Comparison of ENCODE assay signal across 13 mouse cellular contexts in the genomic region with DNA sequence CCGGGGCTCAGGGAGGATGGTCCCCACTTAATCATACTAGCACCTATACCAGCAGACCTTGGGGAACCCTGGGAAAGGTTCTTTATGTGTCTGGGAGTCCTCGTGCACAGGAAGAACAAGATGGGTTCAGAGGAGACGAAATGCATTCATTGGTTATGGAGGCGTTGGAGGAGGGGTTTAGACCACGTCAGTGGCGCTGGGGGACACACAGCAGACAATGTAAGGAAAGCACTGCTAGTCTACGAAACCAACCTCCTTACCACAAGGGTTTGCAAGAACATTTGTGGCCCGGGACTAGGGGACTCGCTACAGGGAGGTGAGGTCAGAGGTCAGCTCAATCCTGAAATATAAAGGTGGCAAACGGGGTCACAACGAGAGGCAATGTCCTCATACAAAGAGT. TPM values are rescaled to one million over a fixed set of nuclear protein-coding genes. Genes with fewer than 3 reads are reported as not detected.
A peak's percentile ranks its signal among the peaks of the same experiment; 100 is the strongest.
DNase-seq lines count a peak whose midpoint lies in the region; ATAC-seq and TF ChIP-seq lines count a peak whose summit lies in the region.
"Had no signal": no experiment of that assay in that cellular context is flagged by ENCODE, and none has a peak within 500 bp of the region (broad histone marks: within the 10 kb centered on the region; RNA-seq: fewer than 3 reads in every experiment).

No protein-coding gene starts in this region.

- no peak overlapping the region for H3K27ac ChIP-seq in lung, embryonic 14.5 days (ENCODE audit: low read depth)
- H3K27ac ChIP-seq in forebrain, embryonic 12.5 days: peak overlapping the region; percentile 95
- H3K27ac ChIP-seq in hindbrain, postnatal 0 days: peak overlapping the region; percentile 95
- H3K27ac ChIP-seq in olfactory bulb, adult 2 months (ENCODE audit: insufficient read depth, low read depth, low read length): peak overlapping the region; percentile 14

- H3K9me3 ChIP-seq in lung, embryonic 14.5 days (ENCODE audit: low read depth, low read length): no peaks in the 10 kb centered on the region
- H3K9me3 ChIP-seq in forebrain, embryonic 12.5 days: no peaks in the 10 kb centered on the region
- no peaks in the 10 kb centered on the region for H3K9me3 ChIP-seq in hindbrain, postnatal 0 days (ENCODE audit: low read length)
- H3K9me3 ChIP-seq: limb, embryonic 13.5 days had no signal

- peaks cover 32% of the 10 kb centered on the region for H3K4me1 ChIP-seq in lung, embryonic 14.5 days (ENCODE audit: insufficient read depth)
- peaks cover 67% of the 10 kb centered on the region for H3K4me1 ChIP-seq in forebrain, embryonic 12.5 days
- peaks cover 50% of the 10 kb centered on the region for H3K4me1 ChIP-seq in hindbrain, postnatal 0 days (ENCODE audit: insufficient read depth, low read length)
- H3K4me1 ChIP-seq in olfactory bulb, adult 2 months (ENCODE audit: control insufficient read depth, insufficient read depth, low read length): peaks cover 50% of the 10 kb centered on the region

- H3K27me3 ChIP-seq in lung, embryonic 14.5 days (ENCODE audit: insufficient read depth, low read length): no peaks in the 10 kb centered on the region
- peaks cover 6% of the 10 kb centered on the region; the same call in 1 of the 2 replicates for H3K27me3 ChIP-seq in forebrain, embryonic 12.5 days
- H3K27me3 ChIP-seq in hindbrain, postnatal 0 days (ENCODE audit: insufficient read depth, low read length): no peaks in the 10 kb centered on the region
- H3K27me3 ChIP-seq: limb, embryonic 13.5 days had no signal

- no peak for TF ChIP-seq POLR2A in olfactory bulb, adult 2 months (IDR thresholded peaks at IDR 0.05; ENCODE audit: insufficient read depth, low read depth, low read length)

- H3K9ac ChIP-seq in lung, embryonic 14.5 days: no peak overlapping the region
- peak overlapping the region; percentile 55 for H3K9ac ChIP-seq in forebrain, embryonic 12.5 days
- peak overlapping the region; percentile 50; the same call in 1 of the 2 replicates for H3K9ac ChIP-seq in hindbrain, postnatal 0 days (replicated peaks; ENCODE audit: low read length)

- H3K4me3 ChIP-seq in lung, embryonic 14.5 days (ENCODE audit: low read depth, low read length): no peak overlapping the region
- no peak overlapping the region for H3K4me3 ChIP-seq in forebrain, embryonic 12.5 days (replicated peaks)
- no peak overlapping the region for H3K4me3 ChIP-seq in hindbrain, postnatal 0 days (ENCODE audit: low read length)
- no peak overlapping the region for H3K4me3 ChIP-seq in olfactory bulb, adult 2 months (ENCODE audit: insufficient read depth, low read depth, low read length)

- intact Hi-C loops in left cerebral cortex, postnatal 4 days (cut with DNase I): no loop called here

- ATAC-seq in lung, embryonic 14.5 days (ENCODE audit: insufficient read depth): no peak
- ATAC-seq in forebrain, embryonic 12.5 days (ENCODE audit: low FRiP score): no peak
- ATAC-seq in hindbrain, postnatal 0 days: 0 out of 2 replicates have a peak, but pooled peaks have one; percentile 19
- ATAC-seq in monocyte, adult 5-6 weeks (replicated peaks; ENCODE audit: insufficient number of reproducible peaks, low FRiP score, low TSS enrichment, poor library complexity, severe bottlenecking): no peak

- H3K36me3 ChIP-seq in lung, embryonic 14.5 days (ENCODE audit: insufficient read depth): 0 out of 2 replicates have a peak, but pooled peaks cover 5% of the 10 kb centered on the region
- H3K36me3 ChIP-seq in forebrain, embryonic 12.5 days (replicated peaks): no peaks in the 10 kb centered on the region
- H3K36me3 ChIP-seq in hindbrain, postnatal 0 days (ENCODE audit: insufficient read depth, low read length): no peaks in the 10 kb centered on the region
- H3K36me3 ChIP-seq: limb, embryonic 13.5 days had no signal

- 70% methylated on average over 11 of the region's 11 CpGs for WGBS in lung, embryonic 14.5 days
- 46% methylated on average over 11 of the region's 11 CpGs for WGBS in forebrain, embryonic 12.5 days
- WGBS in hindbrain, postnatal 0 days: 36% methylated on average over 11 of the region's 11 CpGs
- WGBS in olfactory bulb, adult 2 months: 65% methylated on average over 11 of the region's 11 CpGs

- DNase-seq in lung, embryonic 14.5 days: no peak
- no peak for DNase-seq in lung, postnatal 10 days
- DNase-seq in hindbrain, postnatal 0 days (ENCODE audit: low spot score): peak; percentile 74
- no peak for DNase-seq in layer of hippocampus, postnatal 36 days
- no peak for DNase-seq in left cerebral cortex, postnatal 4 days

- TF ChIP-seq CTCF in lung, embryonic 14.5 days (IDR thresholded peaks at IDR 0.05; ENCODE audit: low read depth): no peak
- TF ChIP-seq CTCF in hindbrain, postnatal 0 days (IDR thresholded peaks at IDR 0.05; ENCODE audit: low read depth): no peak
- TF ChIP-seq CTCF in olfactory bulb, adult 2 months (IDR thresholded peaks at IDR 0.05; ENCODE audit: insufficient read depth, low read depth, low read length): no peak

- peak overlapping the region; percentile 66; the same call in 1 of the 2 replicates for H3K4me2 ChIP-seq in lung, embryonic 14.5 days
- H3K4me2 ChIP-seq in forebrain, embryonic 12.5 days: peak overlapping the region; percentile 64
- peak overlapping the region; percentile 54 for H3K4me2 ChIP-seq in hindbrain, postnatal 0 days (ENCODE audit: low read depth, low read length)

RNA-seq across cellular contexts. Expression of gene Mxra7, which starts 17.3 kb away (rescaled TPM):
- 13.7 and 15.9 TPM in 2 replicates for polyA plus RNA-seq in lung, embryonic 14.5 days (2014; fragmentation: Nextera tagmentation; extraction: Ambion mirVana)
- 22.5 and 25.9 TPM in 2 replicates for polyA plus RNA-seq in forebrain, embryonic 12.5 days (2016; fragmentation: Nextera tagmentation; extraction: Ambion mirVana)
- total RNA-seq in hindbrain, postnatal 0 days (2014; rRNA removed): 36.6 and 38.3 TPM in 2 replicates
- polyA plus RNA-seq in hindbrain, postnatal 0 days (2015; fragmentation: Nextera tagmentation; extraction: Ambion mirVana): 41.9 and 50.2 TPM in 2 replicates
- not detected in 2 replicates for polyA plus RNA-seq in olfactory bulb, adult 2 months (2012; ENCODE audit: insufficient read depth, insufficient read length, low replicate concordance, missing spikeins)
- 10 to 100 TPM; 22.3 to 22.6 TPM for total RNA-seq in layer of hippocampus, postnatal 36 days (2021)
- 10 to 100 TPM; 17.5 to 17.9 TPM for total RNA-seq in left cerebral cortex, postnatal 4 days (2021)
- total RNA-seq in monocyte, adult 5-6 weeks (2017): 0.58 to 0.64 TPM in 2 of 3 replicates, not detected in the other

RNA-seq across cellular contexts. Expression of gene Mettl23, which starts 32.5 kb away (rescaled TPM):
- polyA plus RNA-seq in lung, embryonic 14.5 days (2014; fragmentation: Nextera tagmentation; extraction: Ambion mirVana): 58.3 and 62.2 TPM in 2 replicates
- 65.5 and 65.8 TPM in 2 replicates for polyA plus RNA-seq in forebrain, embryonic 12.5 days (2016; fragmentation: Nextera tagmentation; extraction: Ambion mirVana)
- total RNA-seq in hindbrain, postnatal 0 days (2014; rRNA removed): 30.1 and 43.2 TPM in 2 replicates
- polyA plus RNA-seq in hindbrain, postnatal 0 days (2015; fragmentation: Nextera tagmentation; extraction: Ambion mirVana): 50.8 and 54.4 TPM in 2 replicates
- not detected in 2 replicates for polyA plus RNA-seq in olfactory bulb, adult 2 months (2012; ENCODE audit: insufficient read depth, insufficient read length, low replicate concordance, missing spikeins)
- 10 to 100 TPM; 30.3 to 30.4 TPM for total RNA-seq in layer of hippocampus, postnatal 36 days (2021)
- total RNA-seq in left cerebral cortex, postnatal 4 days (2021): 10 to 100 TPM; 26.8 to 29.4 TPM
- total RNA-seq in monocyte, adult 5-6 weeks (2017): 47.3 to 77.0 TPM (median 54.3 TPM) in 3 replicates

RNA-seq across cellular contexts. Expression of gene Jmjd6, which starts 32.7 kb away (rescaled TPM):
- 61.2 and 66.3 TPM in 2 replicates for polyA plus RNA-seq in lung, embryonic 14.5 days (2014; fragmentation: Nextera tagmentation; extraction: Ambion mirVana)
- 87.8 and 93.5 TPM in 2 replicates for polyA plus RNA-seq in forebrain, embryonic 12.5 days (2016; fragmentation: Nextera tagmentation; extraction: Ambion mirVana)
- 31.9 and 37.5 TPM in 2 replicates for total RNA-seq in hindbrain, postnatal 0 days (2014; rRNA removed)
- 48.1 and 48.6 TPM in 2 replicates for polyA plus RNA-seq in hindbrain, postnatal 0 days (2015; fragmentation: Nextera tagmentation; extraction: Ambion mirVana)
- not detected in 2 replicates for polyA plus RNA-seq in olfactory bulb, adult 2 months (2012; ENCODE audit: insufficient read depth, insufficient read length, low replicate concordance, missing spikeins)
- 10 to 100 TPM; 35.0 to 44.9 TPM for total RNA-seq in layer of hippocampus, postnatal 36 days (2021)
- total RNA-seq in left cerebral cortex, postnatal 4 days (2021): 10 to 100 TPM; 35.7 to 39.9 TPM
- total RNA-seq in monocyte, adult 5-6 weeks (2017): 80.8 to 81.6 TPM (median 81.0 TPM) in 3 replicates

RNA-seq across cellular contexts. Expression of gene St6galnac1, which starts 35.2 kb away (rescaled TPM):
- polyA plus RNA-seq in lung, embryonic 14.5 days (2014; fragmentation: Nextera tagmentation; extraction: Ambion mirVana): not detected in 2 replicates
- polyA plus RNA-seq in forebrain, embryonic 12.5 days (2016; fragmentation: Nextera tagmentation; extraction: Ambion mirVana): not detected in 2 replicates
- not detected in 2 replicates for total RNA-seq in hindbrain, postnatal 0 days (2014; rRNA removed)
- not detected in 2 replicates for polyA plus RNA-seq in hindbrain, postnatal 0 days (2015; fragmentation: Nextera tagmentation; extraction: Ambion mirVana)
- polyA plus RNA-seq in olfactory bulb, adult 2 months (2012; ENCODE audit: insufficient read depth, insufficient read length, low replicate concordance, missing spikeins): not detected in 2 replicates
- total RNA-seq in layer of hippocampus, postnatal 36 days (2021): not detected
- total RNA-seq in left cerebral cortex, postnatal 4 days (2021): not detected
- total RNA-seq in monocyte, adult 5-6 weeks (2017): not detected in 3 replicates
- total RNA-seq: hematopoietic stem cell, adult 5-6 weeks had no signal
- polyA plus RNA-seq: gonadal fat pad, adult 2 months; large intestine, adult 2 months; limb, embryonic 13.5 days; lung, embryonic 16.5 days had no signal

RNA-seq across cellular contexts. Expression of gene Mfsd11, which starts 41.7 kb away (rescaled TPM):
- polyA plus RNA-seq in lung, embryonic 14.5 days (2014; fragmentation: Nextera tagmentation; extraction: Ambion mirVana): 31.8 and 36.7 TPM in 2 replicates
- polyA plus RNA-seq in forebrain, embryonic 12.5 days (2016; fragmentation: Nextera tagmentation; extraction: Ambion mirVana): 33.7 and 40.2 TPM in 2 replicates
- total RNA-seq in hindbrain, postnatal 0 days (2014; rRNA removed): 38.7 and 45.6 TPM in 2 replicates
- polyA plus RNA-seq in hindbrain, postnatal 0 days (2015; fragmentation: Nextera tagmentation; extraction: Ambion mirVana): 56.8 and 62.8 TPM in 2 replicates
- polyA plus RNA-seq in olfactory bulb, adult 2 months (2012; ENCODE audit: insufficient read depth, insufficient read length, low replicate concordance, missing spikeins): not detected in 2 replicates
- total RNA-seq in layer of hippocampus, postnatal 36 days (2021): 10 to 100 TPM; 38.7 to 51.4 TPM
- total RNA-seq in left cerebral cortex, postnatal 4 days (2021): 10 to 100 TPM; 55.9 to 58.5 TPM
- 8.2 to 10.4 TPM (median 9.0 TPM) in 3 replicates for total RNA-seq in monocyte, adult 5-6 weeks (2017)

Comparison
In these comparisons a context has a peak if more than half of its experiments do, and no peak if none do; other contexts are left out.
1. RNA of gene Mxra7, which starts 17.3 kb away (total RNA-seq): 36.6 to 38.3 TPM in hindbrain, postnatal 0 days, 22.3 to 22.6 TPM in layer of hippocampus, postnatal 36 days and 17.5 to 17.9 TPM in left cerebral cortex, postnatal 4 days; 0.58 to 0.64 TPM in monocyte, adult 5-6 weeks; every median in the first group is over 10 times any median in the second.
2. Peak in every context shown above with its lines, with median percentiles within 50 percentile points of each other: H3K4me2 ChIP-seq.